Mouse (Mus musculus) small intestine, adult 2 months (tissue): ENCODE measurements around the gene Alox5ap.

Experiments
- CTCF ChIP-seq: fragments of 200-500 bp; IDR thresholded peaks from 2 replicates; pipeline ENCODE4 v1.5.1; 2012; ENCODE audit warnings: low read depth, mild to moderate bottlenecking, control low read depth, inconsistent platforms, low read length, moderate library complexity, mixed read lengths; ENCODE audit not compliant: insufficient replicate concordance, insufficient read length; ENCODE audit errors: extremely low read depth
- POLR2A ChIP-seq: fragments of 200-500 bp; IDR thresholded peaks from 2 replicates; pipeline ENCODE4 v1.6.1; 2012; ENCODE audit warnings: low read depth, mild to moderate bottlenecking, control low read depth, inconsistent platforms, low read length, moderate library complexity

- TF ChIP-seq CTCF (no peak), POLR2A (no peak)
Measured at GRCm38 (mm10) chr5:149229619-149230339, 34.8 kb upstream of the Alox5ap start.
